Mouse (Mus musculus): ENCODE measurements around the gene Qtrt1. TPM values are rescaled to one million over a fixed set of nuclear protein-coding genes. Genes with fewer than 3 reads are reported as not detected.

The Qtrt1 gene
- total RNA-seq (2014; fragmentation: Nextera tagmentation): 40.4 and 45.7 TPM in 2 replicates
- total RNA-seq (2017): 21.2 and 34.9 TPM in 2 replicates

DNA sequence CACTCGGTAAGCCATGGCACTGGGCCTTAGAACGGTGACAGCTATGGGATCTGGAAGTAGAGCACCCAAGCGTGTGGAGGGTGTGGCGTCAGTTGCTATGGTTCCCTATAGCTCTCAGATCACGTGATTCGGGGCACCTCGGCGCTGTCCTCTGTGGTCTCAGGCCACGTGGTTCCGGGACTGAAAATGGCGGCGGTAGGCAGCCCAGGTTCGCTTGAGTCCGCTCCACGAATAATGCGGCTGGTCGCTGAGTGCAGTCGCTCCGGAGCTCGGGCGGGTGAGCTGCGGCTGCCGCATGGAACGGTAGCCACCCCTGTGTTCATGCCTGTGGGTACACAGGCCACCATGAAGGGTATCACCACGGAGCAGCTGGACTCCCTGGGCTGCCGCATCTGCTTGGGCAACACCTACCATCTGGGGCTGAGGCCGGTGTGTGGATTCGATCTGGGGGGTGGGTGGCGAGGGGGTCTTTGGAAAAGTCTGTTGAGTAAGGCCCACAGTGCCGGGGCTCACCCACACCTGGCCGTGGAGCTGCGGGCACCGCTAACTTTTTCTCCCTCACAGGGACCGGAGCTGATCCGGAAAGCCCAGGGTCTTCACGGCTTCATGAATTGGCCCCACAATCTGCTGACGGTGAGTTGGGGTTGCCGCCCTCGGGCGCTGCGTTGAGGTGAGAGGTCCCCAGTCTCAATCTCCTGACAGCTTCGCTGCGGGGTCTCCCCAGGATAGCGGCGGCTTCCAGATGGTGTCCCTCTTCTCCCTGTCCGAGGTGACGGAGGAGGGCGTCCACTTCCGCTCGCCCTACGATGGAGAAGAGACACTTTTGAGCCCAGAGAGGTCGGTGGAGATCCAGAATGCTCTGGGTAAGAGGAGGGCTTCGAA, at the start of gene Qtrt1:
Qtrt1 (plus strand) TSS at position 169 of the 882 bp plus-strand sequence.
- peak; percentile 86 for ATAC-seq (replicated peaks; ENCODE audit: poor library complexity, severe bottlenecking)

GRCm38 (mm10) chr9:21366541-21367220, 45.0 kb upstream of the Qtrt1 start:
- ATAC-seq (replicated peaks; ENCODE audit: poor library complexity, severe bottlenecking): no peak

DNA sequence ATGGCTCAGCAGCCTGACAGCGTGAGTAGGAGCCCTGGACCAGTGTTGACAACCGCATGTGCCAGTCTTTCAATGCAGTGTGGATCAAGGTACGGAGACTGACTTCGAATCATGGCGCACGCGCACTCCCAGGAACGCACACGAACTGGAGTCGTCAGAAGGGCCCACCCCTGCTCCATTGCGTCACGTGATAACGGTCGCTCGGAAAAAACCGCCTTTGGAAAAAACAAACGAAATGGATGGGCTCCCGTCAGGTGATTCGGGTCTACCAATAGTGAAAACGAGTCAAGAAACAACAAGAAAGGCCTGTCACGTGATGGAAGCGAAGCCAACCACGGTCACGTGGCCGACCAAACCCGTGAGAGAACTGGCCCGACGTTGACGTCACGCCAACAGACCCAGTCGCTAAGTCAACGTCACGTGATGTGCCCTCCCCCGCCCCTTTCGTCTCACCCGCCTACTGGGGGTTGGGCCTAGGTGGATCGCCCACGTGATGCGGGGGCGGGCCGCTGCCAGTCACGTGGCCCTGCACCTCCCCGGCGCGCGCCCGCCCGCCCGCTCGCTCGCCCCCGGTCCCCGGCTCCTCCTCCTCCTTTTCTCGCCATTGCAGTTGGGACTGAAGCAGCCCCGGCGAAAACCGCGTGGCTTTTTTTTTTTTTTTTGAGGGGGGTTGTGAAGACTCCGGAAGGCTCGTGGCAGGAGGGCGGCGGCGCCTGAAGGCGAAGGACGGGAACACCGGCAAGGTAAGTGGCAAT, 44.1 kb upstream of the Qtrt1 start, which contains the start of gene Ilf3:
Ilf3 (plus strand) TSS at position 515 of the 755 bp plus-strand sequence.
- peak; percentile 79 for ATAC-seq (replicated peaks; ENCODE audit: poor library complexity, severe bottlenecking)

GRCm38 (mm10) chr9:21368131-21368584, 43.5 kb upstream of the Qtrt1 start:
- ATAC-seq (replicated peaks; ENCODE audit: poor library complexity, severe bottlenecking): peak; percentile 59

GRCm38 (mm10) chr9:21369080-21369479, 42.6 kb upstream of the Qtrt1 start:
- ATAC-seq (replicated peaks; ENCODE audit: poor library complexity, severe bottlenecking): no peak

DNA sequence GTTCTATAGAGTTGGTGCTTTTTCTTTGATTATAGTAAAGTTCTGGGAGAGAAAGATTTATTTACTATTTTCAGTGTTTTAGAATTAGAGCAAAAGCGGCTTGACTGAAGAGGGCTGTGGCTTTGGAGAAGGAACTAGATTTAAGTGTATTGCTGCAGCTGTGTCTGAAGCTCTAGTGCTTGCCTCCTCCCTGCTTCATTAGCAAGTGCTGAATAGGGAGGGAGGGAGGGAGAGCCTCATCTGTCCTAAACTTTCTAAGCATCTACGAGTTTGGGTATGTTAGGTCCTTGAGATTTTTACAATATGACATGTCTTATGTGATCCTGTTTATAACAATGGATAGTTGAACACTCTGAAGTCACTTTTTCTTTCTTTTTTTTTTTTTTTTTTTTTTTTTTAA, 40.8 kb upstream of the Qtrt1 start:
- no peak for ATAC-seq (replicated peaks; ENCODE audit: poor library complexity, severe bottlenecking)

DNA sequence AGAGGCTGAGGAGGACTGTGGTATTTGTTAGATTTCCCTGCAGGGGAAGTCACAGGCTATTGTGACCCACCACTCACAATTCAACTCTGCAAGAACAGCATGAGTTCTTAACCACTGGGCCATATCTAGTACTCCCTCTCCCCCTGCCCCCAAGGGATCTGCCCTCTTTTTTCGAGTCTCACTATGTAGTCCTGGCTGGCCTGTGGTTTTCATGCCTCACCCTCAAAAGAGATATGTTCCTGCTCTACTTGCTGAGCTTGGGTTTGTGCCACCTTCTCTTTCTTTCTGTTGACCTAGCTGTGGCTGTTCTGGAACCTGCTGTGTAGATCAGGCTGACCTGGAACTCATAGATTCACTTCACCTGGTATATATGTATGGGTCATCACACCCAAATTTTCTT, 39.1 kb upstream of the Qtrt1 start:
- ATAC-seq (replicated peaks; ENCODE audit: poor library complexity, severe bottlenecking): no peak

GRCm38 (mm10) chr9:21379195-21379594, 32.4 kb upstream of the Qtrt1 start:
- peak; percentile 48 for ATAC-seq (replicated peaks; ENCODE audit: poor library complexity, severe bottlenecking)

- ATAC-seq (replicated peaks; ENCODE audit: poor library complexity, severe bottlenecking): no peak
These were observed 30.8 kb upstream of the Qtrt1 start for GRCm38 (mm10) chr9:21380868-21381267.

DNA sequence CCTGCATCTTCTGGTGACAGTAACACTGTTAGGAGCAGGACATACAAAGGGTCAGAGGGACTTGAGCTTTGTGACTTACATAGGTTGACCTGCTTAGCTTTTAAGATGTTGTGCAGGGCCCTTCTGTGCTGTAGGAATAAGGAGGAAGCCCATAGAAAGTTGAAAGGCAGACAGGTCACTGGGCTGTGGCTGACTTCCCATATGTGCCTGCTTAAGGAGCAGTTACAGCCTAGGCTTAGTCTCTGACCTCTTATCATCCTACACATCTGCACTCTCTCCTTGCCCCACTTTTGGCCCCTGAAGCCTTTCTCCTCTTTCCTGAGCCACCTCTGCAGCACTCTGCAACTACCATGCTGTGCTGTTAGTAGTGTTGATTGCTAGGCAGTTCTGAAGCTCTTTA, 27.7 kb upstream of the Qtrt1 start:
- no peak for ATAC-seq (replicated peaks; ENCODE audit: poor library complexity, severe bottlenecking)

- no peak for ATAC-seq (replicated peaks; ENCODE audit: poor library complexity, severe bottlenecking)
These were observed 18.9 kb upstream of the Qtrt1 start for GRCm38 (mm10) chr9:21392646-21393175.

GRCm38 (mm10) chr9:21395692-21396091, 15.9 kb upstream of the Qtrt1 start:
- ATAC-seq (replicated peaks; ENCODE audit: poor library complexity, severe bottlenecking): no peak

- no peak for ATAC-seq (replicated peaks; ENCODE audit: poor library complexity, severe bottlenecking)
These were observed 14.5 kb upstream of the Qtrt1 start for GRCm38 (mm10) chr9:21397170-21397569.

DNA sequence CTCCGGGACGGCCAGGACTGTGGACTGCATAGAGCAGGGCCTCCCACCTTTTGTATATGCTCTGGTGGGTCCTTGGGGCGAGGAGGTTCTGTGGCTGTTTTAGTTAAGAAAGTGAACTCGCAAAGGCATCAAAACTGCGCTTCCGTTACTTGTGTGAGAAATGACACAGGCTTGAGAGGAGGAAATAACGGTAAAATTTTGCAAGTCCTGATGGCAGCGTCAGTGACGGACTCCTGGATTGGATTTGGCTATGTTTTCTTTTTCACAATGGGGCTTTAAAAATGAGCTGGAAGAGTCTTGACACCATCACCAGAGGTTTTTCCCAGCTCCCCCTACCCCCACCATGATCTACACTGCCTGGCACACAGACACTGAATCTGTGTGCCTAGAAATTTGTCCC, 10.6 kb upstream of the Qtrt1 start:
- ATAC-seq (replicated peaks; ENCODE audit: poor library complexity, severe bottlenecking): no peak

DNA sequence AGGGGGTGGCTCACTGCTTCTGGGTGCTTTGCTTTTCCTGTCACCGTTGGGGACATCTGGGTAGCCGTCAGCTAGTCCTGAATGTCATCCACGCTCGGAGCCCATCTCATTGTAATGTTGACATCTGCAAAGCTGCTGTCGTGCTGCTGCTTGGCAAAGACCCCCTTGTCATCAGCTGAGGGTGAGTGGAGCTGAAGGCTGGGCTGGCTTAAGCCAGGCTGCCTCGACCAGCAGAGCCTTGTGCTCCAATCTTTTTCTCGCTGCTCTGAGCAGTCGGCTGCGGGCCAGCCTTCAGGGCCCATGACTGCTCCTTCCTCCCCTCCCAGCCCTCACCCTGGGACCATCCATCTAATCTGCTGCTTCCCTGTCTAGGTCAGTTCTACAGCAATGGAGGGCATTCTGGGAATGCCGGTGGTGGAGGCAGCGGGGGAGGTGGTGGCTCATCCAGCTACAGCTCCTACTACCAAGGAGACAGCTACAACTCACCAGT, 8.8 kb upstream of the Qtrt1 start:
- ATAC-seq (replicated peaks; ENCODE audit: poor library complexity, severe bottlenecking): no peak

DNA sequence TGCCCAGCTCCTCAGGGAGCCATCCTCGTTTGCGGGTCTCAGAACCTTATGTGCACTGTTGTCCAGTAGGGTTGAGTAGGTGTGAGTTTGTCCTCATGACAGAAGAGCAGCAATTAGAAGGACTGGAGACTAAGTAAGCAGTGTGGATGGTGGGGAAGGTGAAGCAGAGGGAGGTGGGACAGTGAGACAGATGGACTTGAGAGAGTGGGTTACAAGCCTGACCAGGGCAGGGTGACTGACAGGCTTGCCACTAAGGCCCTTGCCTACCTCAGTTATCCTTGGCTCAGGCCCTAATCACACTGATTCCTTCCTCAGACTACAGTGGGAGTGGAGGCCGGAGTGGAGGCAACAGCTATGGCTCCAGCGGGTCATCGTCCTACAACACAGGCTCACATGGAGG, 7.9 kb upstream of the Qtrt1 start:
- ATAC-seq (replicated peaks; ENCODE audit: poor library complexity, severe bottlenecking): no peak

DNA sequence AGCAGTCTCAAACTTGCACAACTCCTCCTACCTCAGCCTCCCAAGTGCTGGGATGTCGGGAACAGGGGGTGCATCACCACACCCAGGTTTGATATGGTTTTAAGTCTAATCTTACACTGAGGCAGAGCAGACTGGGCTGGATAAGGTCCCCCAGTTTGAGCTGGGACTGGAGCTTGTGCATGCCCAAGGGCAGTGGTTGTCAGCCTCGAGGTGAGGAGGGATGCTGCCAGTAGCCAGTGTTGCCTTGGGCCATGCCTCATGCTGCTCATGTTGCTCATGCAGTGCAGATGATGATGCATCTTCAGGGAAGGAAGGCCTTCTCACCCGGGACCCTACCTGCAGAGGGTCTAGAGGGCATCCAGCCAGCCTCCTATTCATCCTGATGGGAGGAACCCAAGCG, 6.1 kb upstream of the Qtrt1 start:
- ATAC-seq (replicated peaks; ENCODE audit: poor library complexity, severe bottlenecking): no peak

DNA sequence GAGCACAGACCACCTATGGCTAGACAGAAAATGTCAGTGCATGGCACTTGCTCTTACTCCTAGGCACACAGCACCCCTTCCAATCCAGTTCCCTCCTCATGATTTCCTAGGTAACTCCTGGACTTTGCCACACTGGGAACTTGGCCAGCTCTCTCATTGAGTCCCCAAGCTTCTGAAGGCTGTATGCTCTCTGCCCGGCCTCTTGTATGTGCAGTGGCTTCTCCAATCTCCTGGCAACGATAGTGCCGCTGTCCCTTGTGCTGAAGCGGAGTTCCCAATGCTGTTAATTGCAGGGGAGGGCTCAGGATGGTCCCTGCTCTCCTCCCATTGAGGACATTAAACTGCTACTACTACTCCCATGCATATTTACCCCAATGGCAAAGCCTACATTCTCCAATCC, 3.7 kb upstream of the Qtrt1 start:
- ATAC-seq (replicated peaks; ENCODE audit: poor library complexity, severe bottlenecking): no peak

GRCm38 (mm10) chr9:21408624-21409023, 3.0 kb upstream of the Qtrt1 start:
- no peak for ATAC-seq (replicated peaks; ENCODE audit: poor library complexity, severe bottlenecking)

DNA sequence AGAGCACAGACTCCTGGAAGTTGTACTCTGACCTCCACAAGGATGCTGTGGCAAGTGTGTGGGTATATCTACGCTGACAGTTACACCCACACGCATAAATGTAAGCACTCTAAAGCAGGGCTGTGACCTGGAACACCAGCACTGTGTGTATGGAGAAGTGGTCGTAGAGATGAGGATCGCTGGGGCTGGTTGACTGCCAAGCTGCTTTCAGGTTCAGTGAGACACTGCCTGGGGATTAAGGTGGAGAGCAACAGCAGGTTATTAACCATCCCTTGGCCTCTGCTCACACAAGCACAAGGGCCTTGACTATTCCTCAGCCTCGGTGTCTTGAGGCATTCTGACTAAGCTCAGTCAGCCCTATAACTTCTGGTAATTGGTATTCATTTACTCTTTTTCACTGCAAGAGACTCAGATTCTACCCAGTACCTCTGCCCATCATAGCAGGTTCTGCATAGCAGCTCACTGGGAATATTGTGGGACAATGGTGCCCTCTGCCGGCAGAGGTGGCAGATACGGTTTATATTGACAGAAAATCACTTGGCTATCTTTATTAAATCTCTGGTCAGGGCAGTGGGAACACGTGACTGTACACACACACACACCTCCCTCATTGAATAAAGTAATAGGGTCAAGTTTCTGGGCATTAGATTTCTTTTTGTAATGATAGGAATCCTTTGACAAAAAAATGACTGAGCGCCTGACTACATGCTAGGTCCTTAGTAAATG, 1.9 kb upstream of the Qtrt1 start:
- peak; percentile 68 for ATAC-seq (replicated peaks; ENCODE audit: poor library complexity, severe bottlenecking)
